Mouse (Mus musculus) G1E (cell line): ENCODE data around the gene Cldn7.

Source experiments
- CTCF ChIP-seq: IDR thresholded peaks from 2 replicates; pipeline ENCODE4 v1.5.1; 2012; ENCODE audit warnings: low read depth, low read length, inconsistent platforms, mixed read lengths
- GATA1 ChIP-seq: IDR thresholded peaks from 2 replicates; pipeline ENCODE4 v1.6.1; 2012; ENCODE audit warnings: borderline replicate concordance, low read length, inconsistent platforms, mixed read lengths
- GATA2 ChIP-seq: IDR thresholded peaks from 2 replicates; pipeline ENCODE4 v1.6.1; 2012; ENCODE audit warnings: low read depth, low read length, inconsistent platforms, borderline replicate concordance
- POLR2AphosphoS5 ChIP-seq: IDR thresholded peaks from 2 replicates; pipeline ENCODE4 v1.6.1; 2012; ENCODE audit warnings: low read depth, low read length, inconsistent platforms; ENCODE audit not compliant: insufficient replicate concordance
- TAL1 ChIP-seq: conservative IDR thresholded peaks from 2 replicates; pipeline ENCODE4 v1.6.1; 2012; ENCODE audit warnings: low read depth, low read length, inconsistent platforms, mixed read lengths

GRCm38 (mm10) chr11:69989949-69990348 is 25.4 kb downstream of the Cldn7 start:
- no peak for TF ChIP-seq CTCF
- TF ChIP-seq TAL1, result no peak
- TF ChIP-seq GATA1, result no peak
- TF ChIP-seq POLR2AphosphoS5, result no peak
- TF ChIP-seq GATA2, result no peak
